ENCODE assay signal across 9 mouse cellular contexts in the genomic region with DNA sequence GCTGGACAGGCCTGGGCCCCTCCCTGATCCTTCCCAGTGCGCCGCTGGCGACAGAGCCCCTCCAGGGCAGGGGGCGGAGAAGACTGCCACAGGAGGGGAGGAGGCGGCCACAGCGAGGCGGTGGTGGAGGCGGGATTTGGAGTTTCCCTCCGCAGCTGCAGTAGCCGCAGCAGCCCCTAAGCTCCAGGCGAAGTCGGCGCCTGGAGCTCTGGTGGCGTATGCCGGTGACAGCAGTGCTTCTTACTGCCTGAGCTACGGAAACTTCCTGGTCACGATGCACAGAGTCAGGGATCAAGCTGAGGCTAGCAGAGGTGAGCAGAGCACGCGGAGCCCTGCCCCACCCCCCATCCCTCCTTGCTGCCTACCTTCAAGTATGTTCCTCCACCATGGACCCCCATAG. TPM values are rescaled to one million over a fixed set of nuclear protein-coding genes. Genes with fewer than 3 reads are reported as not detected.
A peak's percentile ranks its signal among the peaks of the same experiment; 100 is the strongest.
DNase-seq lines count a peak whose midpoint lies in the region; ATAC-seq lines count a peak whose summit lies in the region.
"Had no signal": no experiment of that assay in that cellular context is flagged by ENCODE, and none has a peak within 500 bp of the region (broad histone marks: within the 10 kb centered on the region; RNA-seq: fewer than 3 reads in every experiment).

No protein-coding gene starts in this region.

- H3K9me3 ChIP-seq in megakaryocyte, embryonic 14.5 days = 0 out of 2 replicates have a peak, but pooled peaks cover 11% of the 10 kb centered on the region
- H3K9me3 ChIP-seq in forebrain, embryonic 15.5 days = no peaks in the 10 kb centered on the region
- no peaks in the 10 kb centered on the region for H3K9me3 ChIP-seq in limb, embryonic 13.5 days
- no peaks in the 10 kb centered on the region for H3K9me3 ChIP-seq in stomach, embryonic 16.5 days (replicated peaks; ENCODE audit: control insufficient read depth, low read length)
- H3K9me3 ChIP-seq: liver, embryonic 15.5 days had no signal

- no peak overlapping the region for H3K9ac ChIP-seq in forebrain, embryonic 15.5 days (replicated peaks)
- 0 out of 2 replicates have a peak overlapping the region, but pooled peaks have one; percentile 25 for H3K9ac ChIP-seq in limb, embryonic 13.5 days
- H3K9ac ChIP-seq in stomach, embryonic 16.5 days (ENCODE audit: low read length) = peak overlapping the region; percentile 31; the same call in 1 of the 2 replicates
- H3K9ac ChIP-seq: liver, embryonic 15.5 days had no signal

- H3K27me3 ChIP-seq in megakaryocyte, embryonic 14.5 days (replicated peaks) = peaks cover 98% of the 10 kb centered on the region
- H3K27me3 ChIP-seq in forebrain, embryonic 15.5 days = peaks cover 24% of the 10 kb centered on the region
- H3K27me3 ChIP-seq in limb, embryonic 13.5 days = peaks cover 77% of the 10 kb centered on the region
- H3K27me3 ChIP-seq in stomach, embryonic 16.5 days (ENCODE audit: control insufficient read depth, insufficient read depth, low read length) = peaks cover 33% of the 10 kb centered on the region

- 10% methylated on average over 16 of the region's 19 CpGs for WGBS in forebrain, embryonic 15.5 days
- WGBS in limb, embryonic 13.5 days = 17% methylated on average over 17 of the region's 19 CpGs
- 14% methylated on average over 15 of the region's 19 CpGs for WGBS in stomach, embryonic 16.5 days

- intact Hi-C loops in left cerebral cortex, postnatal 36 days (cut with DNase I) = no loop called here

- H3K4me1 ChIP-seq in megakaryocyte, embryonic 14.5 days = peaks cover 30% of the 10 kb centered on the region
- H3K4me1 ChIP-seq in forebrain, embryonic 15.5 days = peaks cover 16% of the 10 kb centered on the region
- H3K4me1 ChIP-seq in limb, embryonic 13.5 days = peaks cover 9% of the 10 kb centered on the region
- H3K4me1 ChIP-seq in stomach, embryonic 16.5 days (ENCODE audit: control insufficient read depth, insufficient read depth, low read length) = 0 out of 2 replicates have a peak, but pooled peaks cover 4% of the 10 kb centered on the region

- DNase-seq in left cerebral cortex, postnatal 36 days (ENCODE audit: low spot score in 2 of 2) = no peak
- DNase-seq in cerebellum, adult 11 months = no peak
- DNase-seq: gastrocnemius, postnatal 36 days had no signal

- H3K4me2 ChIP-seq in forebrain, embryonic 15.5 days (replicated peaks) = peak overlapping the region; percentile 24
- peak overlapping the region; percentile 59 for H3K4me2 ChIP-seq in limb, embryonic 13.5 days (replicated peaks)
- H3K4me2 ChIP-seq in stomach, embryonic 16.5 days (ENCODE audit: low read depth, low read length) = peak overlapping the region; percentile 44
- H3K4me2 ChIP-seq: liver, embryonic 15.5 days had no signal

- no peak for ATAC-seq in megakaryocyte, adult 5-6 weeks (ENCODE audit: poor library complexity, severe bottlenecking)
- no peak for ATAC-seq in forebrain, embryonic 15.5 days (replicated peaks)
- no peak for ATAC-seq in limb, embryonic 13.5 days (ENCODE audit: low FRiP score, low read depth)
- no peak for ATAC-seq in stomach, embryonic 16.5 days (ENCODE audit: insufficient read depth, low FRiP score)

- peak overlapping the region; percentile 50 for H3K4me3 ChIP-seq in megakaryocyte, embryonic 14.5 days (replicated peaks)
- peak overlapping the region; percentile 10; the same call in 1 of the 2 replicates for H3K4me3 ChIP-seq in forebrain, embryonic 15.5 days
- peak overlapping the region; percentile 29 for H3K4me3 ChIP-seq in limb, embryonic 13.5 days
- H3K4me3 ChIP-seq in stomach, embryonic 16.5 days (replicated peaks; ENCODE audit: low read length) = peak overlapping the region; percentile 20
- H3K4me3 ChIP-seq: liver, embryonic 15.5 days had no signal

- H3K27ac ChIP-seq in forebrain, embryonic 15.5 days (replicated peaks) = no peak overlapping the region
- H3K27ac ChIP-seq in limb, embryonic 13.5 days = no peak overlapping the region
- no peak overlapping the region for H3K27ac ChIP-seq in stomach, embryonic 16.5 days (ENCODE audit: low read length)
- H3K27ac ChIP-seq: liver, embryonic 15.5 days had no signal

- no peaks in the 10 kb centered on the region for H3K36me3 ChIP-seq in megakaryocyte, embryonic 14.5 days (replicated peaks; ENCODE audit: low read length)
- H3K36me3 ChIP-seq in forebrain, embryonic 15.5 days = no peaks in the 10 kb centered on the region
- no peaks in the 10 kb centered on the region for H3K36me3 ChIP-seq in limb, embryonic 13.5 days
- H3K36me3 ChIP-seq in stomach, embryonic 16.5 days (ENCODE audit: control insufficient read depth, insufficient read depth, low read length) = no peaks in the 10 kb centered on the region
- H3K36me3 ChIP-seq: liver, embryonic 15.5 days had no signal

RNA-seq across cellular contexts. Expression of a gene that starts 3.8 kb away (rescaled TPM):
- polyA plus RNA-seq in megakaryocyte, embryonic 14.5 days (2012; ENCODE audit: insufficient read depth, low replicate concordance) = 0.57 and 1.4 TPM in 2 replicates
- 0.11 and 0.13 TPM in 2 replicates for total RNA-seq in megakaryocyte, adult 5-6 weeks (2015)
- 0.16 TPM in 1 of 2 replicates, not detected in the other for total RNA-seq in megakaryocyte, adult 5-6 weeks (2017)
- polyA plus RNA-seq in forebrain, embryonic 15.5 days (2015; fragmentation: Nextera tagmentation; extraction: Ambion mirVana) = 0.33 and 0.43 TPM in 2 replicates
- 22.6 and 23.2 TPM in 2 replicates for polyA plus RNA-seq in limb, embryonic 13.5 days (2015; fragmentation: Nextera tagmentation; extraction: Ambion mirVana)
- 8.2 and 9.0 TPM in 2 replicates for polyA plus RNA-seq in stomach, embryonic 16.5 days (2015; fragmentation: Nextera tagmentation; extraction: Ambion mirVana)
- total RNA-seq in left cerebral cortex, postnatal 36 days (2021) = 1 to 10 TPM in 1 of 2 experiments, under 1 TPM in 1; 0.75 to 1.0 TPM
- total RNA-seq: gastrocnemius, postnatal 36 days had no signal

RNA-seq across cellular contexts. Expression of a gene that starts 24.5 kb away (rescaled TPM):
- not detected in 2 replicates for polyA plus RNA-seq in megakaryocyte, embryonic 14.5 days (2012; ENCODE audit: insufficient read depth, low replicate concordance)
- 0.59 TPM in 1 of 2 replicates, not detected in the other for total RNA-seq in megakaryocyte, adult 5-6 weeks (2015)
- total RNA-seq in megakaryocyte, adult 5-6 weeks (2017) = not detected in 2 replicates
- 105 and 109 TPM in 2 replicates for polyA plus RNA-seq in forebrain, embryonic 15.5 days (2015; fragmentation: Nextera tagmentation; extraction: Ambion mirVana)
- polyA plus RNA-seq in limb, embryonic 13.5 days (2015; fragmentation: Nextera tagmentation; extraction: Ambion mirVana) = 21.7 TPM in 2 replicates
- polyA plus RNA-seq in stomach, embryonic 16.5 days (2015; fragmentation: Nextera tagmentation; extraction: Ambion mirVana) = 22.4 and 24.4 TPM in 2 replicates
- total RNA-seq in left cerebral cortex, postnatal 36 days (2021) = 10 to 100 TPM; 84.2 to 96.1 TPM

RNA-seq across cellular contexts. Expression of a gene that starts 37.5 kb away (rescaled TPM):
- 0.78 and 3.9 TPM in 2 replicates for polyA plus RNA-seq in megakaryocyte, embryonic 14.5 days (2012; ENCODE audit: insufficient read depth, low replicate concordance)
- not detected in 2 replicates for total RNA-seq in megakaryocyte, adult 5-6 weeks (2015)
- total RNA-seq in megakaryocyte, adult 5-6 weeks (2017) = 1.1 TPM in 1 of 2 replicates, not detected in the other
- 6.5 and 7.0 TPM in 2 replicates for polyA plus RNA-seq in forebrain, embryonic 15.5 days (2015; fragmentation: Nextera tagmentation; extraction: Ambion mirVana)
- polyA plus RNA-seq in limb, embryonic 13.5 days (2015; fragmentation: Nextera tagmentation; extraction: Ambion mirVana) = 8.3 and 8.8 TPM in 2 replicates
- 6.7 and 7.1 TPM in 2 replicates for polyA plus RNA-seq in stomach, embryonic 16.5 days (2015; fragmentation: Nextera tagmentation; extraction: Ambion mirVana)
- total RNA-seq in left cerebral cortex, postnatal 36 days (2021) = 100 to 1,000 TPM in 1 of 2 experiments, 10 to 100 TPM in 1; 98.6 to 104 TPM

Comparison
In these comparisons a context has a peak if more than half of its experiments do, and no peak if none do; other contexts are left out.
1. RNA of a gene that starts 24.5 kb away (polyA plus RNA-seq): 105 to 109 TPM in forebrain, embryonic 15.5 days, 22.4 to 24.4 TPM in stomach, embryonic 16.5 days and 21.7 TPM in limb, embryonic 13.5 days; not detected in megakaryocyte, embryonic 14.5 days; every median in the first group is over 10 times any median in the second.
2. Peak in every context shown above with its lines, with median percentiles within 50 percentile points of each other: H3K4me3 ChIP-seq and H3K4me2 ChIP-seq.